Mouse (Mus musculus) liver, postnatal 0 days (tissue): ENCODE results near the gene Epha2. TPM values are rescaled to one million over a fixed set of nuclear protein-coding genes. Genes with fewer than 3 reads are reported as not detected.
A peak's percentile ranks its signal among the peaks of the same experiment; 100 is the strongest.

Experiments used
- ATAC-seq: fragments of 200-750 bp; cut with Nextera tagmentation; 2 replicates; pipeline ENCODE4 v1.8.0; 2017; ENCODE audit warnings: mild to moderate bottlenecking, moderate library complexity
- DNase-seq: peaks from one replicate; pipeline ENCODE4 v3.0.0-alpha.2; 2016
- H3K27ac ChIP-seq: fragments of 300-500 bp; sonication (generic); 2 replicates; pipeline ENCODE4 v1.5.1; 2014; ENCODE audit warnings: antibody characterized with exemption, moderate library complexity, mild to moderate bottlenecking, low read depth
- H3K27me3 ChIP-seq: fragments of 300-500 bp; sonication (generic); 2 replicates; pipeline ENCODE4 v1.6.1; 2014; ENCODE audit warnings: low read length, control low read depth, mixed read lengths; ENCODE audit not compliant: insufficient read depth
- H3K36me3 ChIP-seq: fragments of 300-500 bp; sonication (generic); replicated peaks from 2 replicates; pipeline ENCODE4 v1.6.1; 2014; ENCODE audit warnings: mild to moderate bottlenecking, control low read depth, low read length, moderate library complexity, mixed read lengths; ENCODE audit not compliant: insufficient read depth
- H3K4me1 ChIP-seq: fragments of 300-500 bp; sonication (generic); 2 replicates; pipeline ENCODE4 v1.6.1; 2014; ENCODE audit warnings: antibody characterized with exemption, mild to moderate bottlenecking, control low read depth; ENCODE audit not compliant: insufficient read depth
- H3K4me2 ChIP-seq: fragments of 300-500 bp; sonication (generic); 2 replicates; pipeline ENCODE4 v1.6.1; 2014; ENCODE audit warnings: low read depth, mild to moderate bottlenecking, low read length, moderate library complexity, mixed read lengths
- H3K4me3 ChIP-seq: fragments of 300-500 bp; sonication (generic); 2 replicates; pipeline ENCODE4 v1.5.1; 2014; ENCODE audit warnings: low read depth, low read length
- H3K9ac ChIP-seq: fragments of 300-500 bp; sonication (generic); replicated peaks from 2 replicates; pipeline ENCODE4 v1.6.1; 2014; ENCODE audit warnings: mild to moderate bottlenecking, moderate library complexity
- H3K9me3 ChIP-seq: fragments of 300-500 bp; sonication (generic); 2 replicates; pipeline ENCODE4 v1.6.1; 2016; ENCODE audit warnings: mild to moderate bottlenecking, control low read depth, low read length, mixed read lengths
- CTCF ChIP-seq: sonication (generic); IDR thresholded peaks from 2 replicates; pipeline ENCODE4 v1.5.1; 2016; ENCODE audit warnings: antibody characterized with exemption, low read depth
- EP300 ChIP-seq: IDR thresholded peaks from 2 replicates; pipeline ENCODE4 v1.6.1; 2016; ENCODE audit warnings: antibody characterized with exemption, low read depth, mild to moderate bottlenecking
- WGBS: fragments of 180-500 bp; shearing (Covaris S2); extraction: QIAGEN DNeasy Blood & Tissue Kit; methylation state at CpG from one replicate; pipeline ENCODE4 v1.1.7; 2014; ENCODE audit not compliant: insufficient replicate concordance; 5-methylcytosine and 5-hydroxymethylcytosine counted together
- polyA plus RNA-seq: library from polyadenylated mRNA; unstranded; fragments of >200 nt; fragmentation: Nextera tagmentation; extraction: Ambion mirVana; gene quantifications from 2 replicates; pipeline ENCODE4 v1.2.1, GENCODE M21; 2015

Epha2 gene
- polyA plus RNA-seq, 1 experiment from 2014 or later = 1.5 TPM

DNA sequence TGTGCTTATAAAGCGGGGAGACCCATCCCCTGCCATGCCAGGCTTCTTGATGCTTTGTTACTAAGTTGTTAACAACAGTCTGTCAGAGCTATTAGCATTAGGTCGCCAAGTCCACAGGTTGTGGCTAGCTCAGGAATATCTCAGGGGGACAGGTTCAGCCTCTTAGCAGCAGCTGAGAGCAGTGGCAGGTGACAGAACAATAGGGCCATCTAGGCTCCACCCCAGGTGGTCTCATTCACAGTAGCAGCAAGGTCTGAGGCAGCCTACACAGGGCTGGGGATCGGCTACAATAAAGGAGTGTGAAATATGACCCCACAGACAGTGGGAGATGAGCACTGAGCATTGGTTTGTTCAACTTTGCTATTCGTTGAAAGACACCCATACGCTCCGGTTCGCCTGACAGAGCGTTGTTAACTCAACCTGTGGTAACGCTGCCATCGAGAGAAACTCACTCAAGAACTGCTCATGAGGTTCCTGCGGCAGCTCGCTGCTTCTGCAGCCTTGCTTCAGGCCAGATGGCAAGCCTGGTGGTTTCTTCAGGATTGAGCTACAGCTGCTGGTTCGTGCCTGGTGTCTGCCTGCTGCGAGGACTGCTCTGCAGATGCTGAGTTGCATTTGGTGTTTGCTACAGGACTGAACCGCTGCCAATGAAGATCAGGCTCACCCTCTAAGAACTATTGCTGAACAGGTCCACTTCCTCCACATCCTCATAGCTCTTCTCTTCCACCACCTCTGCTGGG lies 30.7 kb upstream of the Epha2 start:
- no peak for ATAC-seq
- Histone ChIP-seq H3K27me3 (no peaks in the 10 kb centered on the region), H3K4me2 (no peak overlapping the region), H3K9ac (no peak overlapping the region), H3K27ac (0 out of 2 replicates have a peak overlapping the region, but pooled peaks have one; percentile 3), H3K36me3 (no peaks in the 10 kb centered on the region), H3K9me3 (no peaks in the 10 kb centered on the region), H3K4me1 (peaks cover 10% of the 10 kb centered on the region; the same call in 1 of the 2 replicates), H3K4me3 (no peak overlapping the region)
- 68% methylated on average over 15 of the region's 15 CpGs for WGBS
- no peak for TF ChIP-seq EP300
- TF ChIP-seq CTCF = no peak
- no peak for DNase-seq

GRCm38 (mm10) chr4:141271228-141271627 lies 29.8 kb upstream of the Epha2 start:
- Histone ChIP-seq H3K9me3 (no peaks in the 10 kb centered on the region), H3K4me2 (no peak overlapping the region), H3K27me3 (no peaks in the 10 kb centered on the region), H3K4me3 (no peak overlapping the region), H3K9ac (no peak overlapping the region), H3K4me1 (peaks cover 10% of the 10 kb centered on the region; the same call in 1 of the 2 replicates), H3K27ac (peak overlapping the region; percentile 83), H3K36me3 (no peaks in the 10 kb centered on the region)
- TF ChIP-seq EP300 (no peak), CTCF (no peak; the same call in 1 of the 2 replicates)
- no peak for DNase-seq
- peak; percentile 5; the same call in 1 of the 2 replicates for ATAC-seq
- 67% methylated on average over 7 of the region's 7 CpGs for WGBS

DNA sequence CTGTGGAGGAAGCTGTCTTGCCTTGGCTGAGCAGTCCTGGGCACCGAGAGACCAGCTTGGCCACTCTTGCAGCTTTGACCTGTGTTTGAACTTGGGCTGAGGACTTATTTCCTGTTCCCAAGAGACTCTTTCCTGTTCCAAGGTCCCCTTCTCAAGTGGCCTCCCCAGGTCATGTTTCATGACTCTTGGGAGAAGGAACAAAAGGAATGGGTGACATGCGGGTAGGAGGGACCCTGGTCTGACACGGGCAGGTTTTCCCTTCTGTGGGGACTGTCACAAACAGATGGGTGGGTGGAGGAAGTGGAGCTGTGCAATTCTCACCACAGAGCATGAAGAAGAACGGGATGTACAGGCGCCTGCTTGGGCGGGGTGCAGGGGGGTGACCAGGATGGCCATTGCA lies 29.3 kb upstream of the Epha2 start:
- no peak overlapping the region for H3K9ac ChIP-seq
- H3K4me1 ChIP-seq = peaks cover 10% of the 10 kb centered on the region; the same call in 1 of the 2 replicates
- H3K9me3 ChIP-seq = no peaks in the 10 kb centered on the region
- DNase-seq = peak; percentile 51
- peak overlapping the region; percentile 83 for H3K27ac ChIP-seq
- no peaks in the 10 kb centered on the region for H3K36me3 ChIP-seq
- ATAC-seq = peak; percentile 47
- TF ChIP-seq CTCF = no peak
- peak; percentile 47; the same call in 1 of the 2 replicates for TF ChIP-seq EP300
- no peaks in the 10 kb centered on the region for H3K27me3 ChIP-seq
- 38% methylated on average over 6 of the region's 6 CpGs for WGBS
- H3K4me3 ChIP-seq = no peak overlapping the region
- no peak overlapping the region for H3K4me2 ChIP-seq

GRCm38 (mm10) chr4:141272878-141273277 lies 28.2 kb upstream of the Epha2 start:
- H3K4me1 ChIP-seq = peaks cover 17% of the 10 kb centered on the region
- H3K27me3 ChIP-seq = no peaks in the 10 kb centered on the region
- H3K9me3 ChIP-seq = no peaks in the 10 kb centered on the region
- H3K9ac ChIP-seq = no peak overlapping the region
- H3K4me3 ChIP-seq = no peak overlapping the region; the same call in 1 of the 2 replicates
- DNase-seq (peak; percentile 56), ATAC-seq (peak; percentile 35)
- no peaks in the 10 kb centered on the region for H3K36me3 ChIP-seq
- peak overlapping the region; percentile 54 for H3K4me2 ChIP-seq
- no peak for TF ChIP-seq EP300
- TF ChIP-seq CTCF = no peak
- H3K27ac ChIP-seq = peak overlapping the region; percentile 83
- 7% methylated on average over 14 of the region's 14 CpGs for WGBS

DNA sequence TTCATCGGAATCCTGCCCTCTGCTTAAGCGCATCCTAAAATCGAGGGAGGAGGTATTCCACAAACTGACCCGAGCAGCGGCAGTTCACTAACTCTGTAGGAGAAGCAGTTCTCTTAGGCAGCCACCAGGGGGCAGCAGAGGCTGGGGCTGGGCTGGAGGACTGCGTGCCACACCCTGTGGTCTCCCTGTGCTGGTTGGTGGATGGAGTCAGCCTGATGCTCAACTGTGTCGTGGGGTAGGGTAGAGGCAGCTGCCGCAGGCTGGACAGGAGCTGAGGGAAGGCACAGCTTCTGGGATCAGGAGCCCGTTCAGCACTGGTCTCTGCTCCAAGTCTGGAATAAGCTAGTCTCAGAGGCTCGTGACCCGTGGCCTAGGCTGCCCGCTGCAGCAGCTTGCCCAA lies 27.7 kb upstream of the Epha2 start:
- H3K27ac ChIP-seq = peak overlapping the region; percentile 83
- no peaks in the 10 kb centered on the region for H3K27me3 ChIP-seq
- H3K36me3 ChIP-seq = no peaks in the 10 kb centered on the region
- peak overlapping the region; percentile 54 for H3K4me2 ChIP-seq
- WGBS = 18% methylated on average over 12 of the region's 12 CpGs
- TF ChIP-seq CTCF (peak; percentile 100), EP300 (no peak)
- no peak overlapping the region for H3K9ac ChIP-seq
- DNase-seq (peak; percentile 89), ATAC-seq (peak; percentile 68)
- H3K4me1 ChIP-seq = peaks cover 21% of the 10 kb centered on the region
- H3K4me3 ChIP-seq = no peak overlapping the region; the same call in 1 of the 2 replicates
- no peaks in the 10 kb centered on the region for H3K9me3 ChIP-seq

DNA sequence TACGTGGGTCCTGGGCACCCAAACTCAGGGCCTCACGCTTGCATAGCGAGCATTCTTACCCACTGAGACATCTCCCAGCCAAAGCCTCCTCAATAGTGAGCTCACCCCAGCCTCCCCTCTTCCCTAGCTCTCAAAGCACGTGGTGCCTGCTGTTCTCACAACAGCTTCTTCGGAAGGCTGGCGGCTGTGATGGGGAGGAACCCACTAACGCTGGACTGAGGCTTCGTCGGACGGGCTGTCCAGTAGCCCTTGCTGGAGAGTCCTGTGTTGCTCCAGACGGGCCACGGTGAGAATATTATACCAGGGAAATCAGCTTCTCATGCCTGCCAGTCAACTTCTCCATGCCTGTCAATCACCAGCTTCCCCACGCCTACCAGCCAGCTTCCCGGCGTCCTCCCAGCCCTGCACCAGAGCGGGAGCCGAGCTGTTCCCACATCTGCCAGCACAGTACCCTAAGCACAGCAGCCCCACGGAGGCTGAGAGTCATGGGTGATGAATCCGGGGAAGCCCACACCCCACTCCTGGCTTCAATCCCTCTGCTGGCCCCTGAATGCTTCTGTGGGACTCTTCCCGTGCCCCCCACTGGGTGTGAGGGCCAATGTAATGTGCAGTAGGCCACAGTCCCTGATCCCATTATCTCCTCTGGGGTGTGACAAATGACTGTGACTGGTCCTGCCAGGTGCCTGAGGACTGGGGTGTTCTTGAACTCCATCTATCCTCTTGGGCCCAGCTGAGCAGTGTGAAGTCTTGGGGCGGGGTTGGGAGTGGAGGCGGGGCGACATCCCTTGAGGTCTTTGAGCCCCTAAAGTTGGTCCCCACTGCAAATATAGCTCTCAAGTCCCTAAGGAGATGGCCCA lies 26.3 kb upstream of the Epha2 start:
- no peak overlapping the region for H3K9ac ChIP-seq
- H3K36me3 ChIP-seq = no peaks in the 10 kb centered on the region
- no peaks in the 10 kb centered on the region for H3K27me3 ChIP-seq
- no peaks in the 10 kb centered on the region for H3K9me3 ChIP-seq
- H3K4me3 ChIP-seq = no peak overlapping the region
- H3K4me2 ChIP-seq = no peak overlapping the region
- no peak for TF ChIP-seq EP300
- TF ChIP-seq CTCF = no peak
- ATAC-seq (no peak), DNase-seq (no peak)
- 59% methylated on average over 23 of the region's 23 CpGs for WGBS
- no peak overlapping the region for H3K27ac ChIP-seq
- peaks cover 26% of the 10 kb centered on the region for H3K4me1 ChIP-seq
